Mouse (Mus musculus) layer of hippocampus, adult 18-20 months (tissue): ENCODE results near the gene Stat3. TPM values are rescaled to one million over a fixed set of nuclear protein-coding genes. Genes with fewer than 3 reads are reported as not detected.

Source experiments
- DNase-seq, 2 experiments: peaks; one replicate each; pipeline ENCODE4 v3.0.0; 2022; ENCODE audit warnings: low spot score in 2 of 2
- total RNA-seq, 2 experiments: library from RNA; stranded (reverse); gene quantifications; 2 replicates each; pipeline ENCODE4 v1.2.3; 2021

The Stat3 gene
- total RNA-seq, 2 experiments from 2014 or later, result 35.5 to 35.9 TPM

DNA sequence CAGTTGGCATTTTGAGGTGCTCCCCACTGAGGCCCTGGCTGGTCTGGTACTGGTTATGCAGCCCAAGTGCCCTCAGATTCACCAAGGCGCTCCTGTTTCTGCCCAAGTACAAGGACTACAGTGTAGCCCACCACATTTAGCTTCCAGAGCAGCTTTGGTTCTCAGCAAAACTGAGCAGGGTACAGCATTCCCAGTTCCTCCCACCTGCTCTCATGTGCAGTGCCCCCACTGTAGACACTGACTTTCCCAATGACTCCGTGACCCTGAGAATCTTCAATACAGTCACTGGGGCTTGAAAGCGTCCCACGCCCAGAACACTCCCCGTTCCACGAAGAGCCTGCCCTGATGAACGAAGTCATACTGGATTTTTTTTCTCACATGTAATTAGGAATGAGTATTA, 8.7 kb downstream of the Stat3 start:
- no peak for DNase-seq

DNA sequence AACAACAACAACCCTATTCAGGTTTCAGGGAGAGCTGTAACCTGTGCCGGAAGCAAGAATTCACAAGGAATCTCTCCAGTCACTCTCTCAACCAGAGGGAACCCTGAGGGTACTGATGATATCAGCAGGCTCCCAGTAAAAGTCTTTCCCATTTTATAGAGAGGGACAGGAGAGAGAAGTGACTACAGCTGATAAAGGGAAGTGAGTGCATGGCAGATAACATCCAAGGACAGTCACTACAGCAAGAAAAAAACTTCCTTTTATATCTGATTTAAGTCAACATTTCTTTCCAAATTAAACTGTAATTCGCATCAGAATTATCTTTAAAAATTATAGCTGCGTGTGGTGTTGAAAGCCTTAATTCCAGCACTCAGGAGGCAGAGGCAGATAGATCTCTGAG, 12.0 kb downstream of the Stat3 start:
- DNase-seq, result no peak

- DNase-seq, result no peak
These were observed 14.9 kb downstream of the Stat3 start for GRCm38 (mm10) chr11:100924386-100924919.

DNA sequence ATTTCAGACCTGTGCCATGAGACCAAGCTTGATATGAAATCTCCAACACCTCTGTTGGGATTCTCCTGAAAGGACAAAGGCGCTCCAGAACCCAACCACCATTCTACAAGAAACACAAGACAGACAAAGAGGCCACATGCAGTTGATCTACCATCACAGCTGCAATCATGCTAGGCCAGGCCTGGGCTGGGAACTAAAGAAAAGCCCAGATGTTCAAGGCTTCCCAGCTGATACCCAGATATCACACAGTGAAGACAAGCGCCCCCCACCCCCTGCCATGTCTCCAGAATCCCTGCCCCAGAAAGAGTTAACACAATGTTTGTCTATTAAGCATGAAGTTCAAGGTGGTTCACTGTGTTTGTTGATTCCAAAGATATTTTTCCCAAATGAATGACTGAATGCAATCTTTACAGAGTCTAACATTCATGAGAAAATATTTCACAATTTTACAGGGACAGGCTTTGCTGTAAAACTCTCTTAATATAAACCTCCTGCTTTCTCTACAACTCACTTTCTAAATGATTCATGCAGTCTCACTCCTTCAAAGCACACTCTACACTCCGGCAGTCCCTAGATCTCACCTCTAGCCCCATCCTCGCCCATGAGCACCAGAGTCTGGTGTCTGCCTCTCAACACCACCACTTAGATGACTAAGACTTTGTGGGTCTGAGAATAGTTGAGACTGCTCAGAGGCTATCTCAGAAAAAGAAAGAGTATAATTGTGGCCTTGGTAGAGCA, 18.3 kb downstream of the Stat3 start:
- no peak for DNase-seq

GRCm38 (mm10) chr11:100918007-100918406, 21.3 kb downstream of the Stat3 start:
- DNase-seq, result no peak

GRCm38 (mm10) chr11:100916432-100916971, 22.8 kb downstream of the Stat3 start:
- no peak for DNase-seq

- no peak for DNase-seq
These were observed 24.3 kb downstream of the Stat3 start for GRCm38 (mm10) chr11:100915063-100915462.

DNA sequence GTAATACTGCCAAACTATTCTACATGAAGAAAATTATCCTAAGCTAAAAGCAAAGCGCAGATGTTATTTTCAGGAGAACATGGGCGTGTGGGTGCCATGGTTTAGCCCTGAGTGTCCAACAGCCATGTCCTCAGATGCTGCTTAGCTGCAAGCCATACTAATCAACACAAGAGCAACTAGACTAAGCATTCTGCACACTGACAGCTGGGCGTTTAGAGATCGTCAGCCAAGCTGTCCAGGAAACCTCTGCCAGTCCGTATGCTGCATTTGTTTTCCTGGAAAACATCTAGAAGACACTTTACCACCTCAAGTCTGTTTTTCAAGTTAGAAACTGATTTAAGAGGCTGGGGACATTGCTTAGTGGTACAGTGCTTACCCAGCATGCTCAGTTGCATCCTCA, 24.9 kb downstream of the Stat3 start:
- DNase-seq, result no peak

DNA sequence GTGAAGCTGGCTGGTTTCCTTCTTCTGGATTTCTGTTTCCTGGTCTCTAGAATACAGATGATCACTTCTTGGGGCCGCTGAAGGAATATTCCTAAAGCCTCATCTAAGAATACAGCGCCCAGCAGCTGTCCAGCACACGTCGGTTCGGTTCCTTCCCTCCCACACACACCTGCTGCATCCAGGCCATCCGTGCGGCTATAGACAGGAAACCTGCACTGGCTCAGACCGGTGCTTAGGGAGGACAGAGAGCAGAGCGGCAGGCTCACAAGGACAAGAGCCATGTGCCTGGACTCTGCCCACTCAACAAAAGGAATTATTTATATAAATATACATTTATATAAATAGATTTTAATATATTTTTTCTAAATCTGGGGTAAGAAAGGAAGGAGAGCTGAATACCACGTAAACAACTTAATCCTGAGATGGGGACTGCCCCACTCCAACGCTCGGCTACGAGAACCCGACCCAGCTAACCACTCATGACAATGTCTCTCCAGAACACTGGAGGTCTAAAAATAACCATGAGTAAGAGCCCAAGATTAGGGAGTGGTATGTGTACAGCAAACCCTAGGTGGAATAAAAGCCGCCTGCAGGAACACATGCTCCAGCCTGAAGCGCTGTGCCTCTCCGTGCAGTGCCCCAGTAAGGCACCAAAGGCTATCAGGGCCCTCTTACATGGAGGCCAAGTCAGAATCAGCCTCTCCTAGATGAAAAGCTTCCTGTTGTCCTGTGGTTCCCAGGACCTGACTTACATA, 26.8 kb downstream of the Stat3 start:
- DNase-seq, result no peak

- no peak for DNase-seq
These were observed 30.8 kb downstream of the Stat3 start for GRCm38 (mm10) chr11:100908567-100908966.

DNA sequence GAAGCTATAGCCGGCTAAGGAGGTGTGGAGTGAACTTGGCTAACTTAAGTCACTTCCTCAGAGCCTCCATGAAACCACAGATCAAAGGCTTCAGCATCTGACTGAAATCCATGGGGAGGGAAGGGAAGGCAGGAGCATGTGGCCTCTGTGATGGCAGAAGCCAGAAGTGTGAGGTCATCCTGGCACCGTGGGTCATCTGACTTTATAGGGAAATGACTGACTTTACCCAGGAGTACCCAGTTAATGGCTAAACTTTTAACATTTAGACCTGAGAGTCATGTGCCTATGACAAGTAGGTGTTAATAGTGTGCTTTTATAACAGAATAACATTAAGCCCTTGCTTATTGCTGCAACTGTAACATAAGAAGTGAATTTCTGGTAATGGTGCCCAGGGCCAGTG, 31.2 kb downstream of the Stat3 start:
- no peak for DNase-seq

DNA sequence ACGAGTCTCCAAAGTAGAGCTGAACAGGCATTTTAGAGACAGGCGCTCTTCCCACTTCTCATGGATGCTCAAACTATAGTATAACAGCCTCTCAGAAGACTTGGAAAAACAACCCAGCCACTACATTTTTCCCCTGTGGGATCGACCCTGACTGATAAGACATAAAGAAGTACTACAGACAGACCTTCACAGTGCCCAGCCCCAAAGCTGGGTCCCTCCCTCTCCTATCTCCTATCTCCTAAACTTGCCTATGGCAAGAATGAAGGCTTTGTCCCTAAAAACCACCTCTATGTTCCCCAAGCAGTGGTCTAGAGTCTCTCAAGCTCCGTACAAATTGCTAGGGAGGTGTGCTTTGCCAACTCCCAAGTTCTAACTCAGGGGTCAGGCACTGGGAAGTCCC, 32.5 kb downstream of the Stat3 start:
- DNase-seq, result no peak

- no peak for DNase-seq
These were observed 33.4 kb downstream of the Stat3 start for GRCm38 (mm10) chr11:100905929-100906328.

DNA sequence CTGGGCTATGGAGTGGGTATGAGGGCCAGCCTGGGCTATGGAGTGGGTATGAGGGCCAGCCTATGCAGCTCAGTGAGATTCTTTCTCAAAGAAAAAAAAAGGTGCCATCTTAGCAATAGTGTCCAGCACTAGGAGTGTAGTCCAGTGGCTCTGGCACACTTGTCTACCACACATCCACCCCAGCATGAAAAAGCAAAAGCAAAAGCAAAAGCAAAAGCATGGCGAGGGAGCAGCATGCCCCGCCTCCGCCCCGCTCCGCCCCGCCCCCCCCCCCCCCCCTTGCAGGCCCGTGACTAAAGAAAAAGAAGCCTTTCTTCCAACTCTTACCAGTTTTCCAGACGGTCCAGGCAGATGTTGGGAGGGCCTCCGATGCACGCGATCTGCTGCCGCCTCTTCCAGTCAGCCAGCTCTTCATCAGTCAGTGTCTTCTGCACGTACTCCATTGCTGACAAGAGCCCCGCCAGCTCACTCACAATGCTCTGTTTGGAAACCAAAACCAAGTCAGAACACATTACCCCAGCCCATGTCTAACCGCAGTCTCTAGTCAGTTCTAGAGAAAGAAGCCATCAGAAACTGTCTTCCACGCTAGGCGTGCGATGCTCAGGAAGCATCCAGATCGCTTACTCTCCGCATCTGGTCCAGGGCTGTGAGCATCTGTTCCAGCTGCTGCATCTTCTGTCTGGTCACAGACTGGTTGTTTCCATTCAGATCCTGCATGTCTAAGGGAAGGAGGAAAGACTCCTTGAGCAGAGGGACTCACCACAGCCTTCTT, 34.6 kb downstream of the Stat3 start:
- no peak for DNase-seq

- no peak for DNase-seq
These were observed 40.7 kb downstream of the Stat3 start for GRCm38 (mm10) chr11:100898441-100899199.

DNA sequence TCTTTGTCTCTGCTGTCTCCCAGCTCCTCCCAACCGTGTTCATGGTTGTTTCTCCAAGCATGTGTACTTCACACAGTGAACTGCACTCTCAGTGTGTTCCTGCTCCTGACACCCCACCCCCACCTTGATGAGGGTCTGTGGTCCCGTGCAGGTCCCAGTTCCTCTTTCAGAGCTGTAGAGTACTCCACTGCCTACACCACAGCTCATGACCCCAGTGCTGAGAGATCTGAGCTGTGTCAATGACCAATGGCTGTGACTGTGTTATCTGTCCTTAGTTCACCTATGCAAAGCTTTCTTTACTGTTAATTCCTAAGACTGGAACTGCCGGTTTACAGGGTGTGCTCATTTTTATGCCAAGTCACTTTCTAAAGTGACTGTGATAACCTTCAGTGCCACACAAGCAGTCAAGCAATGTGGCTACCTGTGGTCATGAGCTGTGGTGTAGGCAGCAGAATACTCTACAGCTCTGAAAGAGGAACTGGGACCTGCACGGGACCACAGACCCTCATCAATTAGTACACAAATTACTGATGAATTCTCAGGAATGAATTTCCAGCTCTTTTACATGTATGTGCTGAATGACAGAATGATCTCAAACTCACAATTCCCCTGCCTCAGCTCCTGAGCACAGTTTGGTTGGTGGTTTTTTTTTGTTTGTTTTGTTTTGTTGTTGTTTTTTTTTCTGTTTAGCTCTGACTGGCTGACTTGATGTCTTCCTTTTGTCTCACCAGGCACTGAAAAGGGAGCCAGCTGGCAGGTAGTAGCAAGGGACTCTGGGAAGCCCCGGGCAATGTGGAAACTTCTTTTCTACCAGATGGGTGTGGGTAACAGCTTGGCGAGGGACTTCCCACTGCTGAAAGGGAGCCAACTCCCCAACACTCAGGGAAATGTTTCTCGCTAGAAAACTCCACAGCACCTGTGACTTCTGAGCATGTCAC, 41.8 kb downstream of the Stat3 start:
- DNase-seq, result peak; percentile 64 to 82

DNA sequence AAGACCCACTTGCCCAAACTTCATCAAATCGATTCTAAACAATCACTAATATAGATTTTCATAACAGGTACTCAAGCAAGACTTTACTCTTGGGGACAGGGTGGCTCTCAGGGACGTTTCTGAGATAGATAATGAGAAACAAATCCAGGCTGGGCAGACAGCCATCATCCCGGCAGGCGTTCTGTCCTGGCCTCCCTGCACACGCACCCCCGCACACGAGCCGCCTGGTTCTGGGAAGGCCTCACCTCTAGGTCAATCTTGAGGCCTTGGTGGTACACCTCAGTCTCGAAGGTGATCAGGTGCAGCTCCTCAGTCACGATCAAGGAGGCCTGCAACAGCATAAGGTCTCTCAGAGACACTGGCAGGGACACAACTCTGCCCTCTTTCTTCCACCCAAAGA, 43.3 kb downstream of the Stat3 start:
- no peak for DNase-seq

- DNase-seq, result no peak
These were observed 45.0 kb downstream of the Stat3 start for GRCm38 (mm10) chr11:100894146-100894918.

- peak; percentile 83 to 93 for DNase-seq
These were observed 45.9 kb downstream of the Stat3 start for GRCm38 (mm10) chr11:100893482-100893881.
